Mouse (Mus musculus) testis, adult 2 months (tissue): ENCODE data around the gene Arhgef2.

Experiments
- CTCF ChIP-seq: fragments of 200-500 bp; IDR thresholded peaks from 2 replicates; pipeline ENCODE4 v1.5.1; 2012; ENCODE audit warnings: low read depth, mild to moderate bottlenecking, inconsistent platforms, low read length, moderate library complexity; ENCODE audit not compliant: control insufficient read depth, insufficient read depth, insufficient replicate concordance
- POLR2A ChIP-seq: fragments of 200-500 bp; IDR thresholded peaks from 2 replicates; pipeline ENCODE4 v1.6.1; 2012; ENCODE audit warnings: low read depth, mild to moderate bottlenecking, inconsistent platforms, low read length, moderate library complexity; ENCODE audit not compliant: control insufficient read depth

DNA sequence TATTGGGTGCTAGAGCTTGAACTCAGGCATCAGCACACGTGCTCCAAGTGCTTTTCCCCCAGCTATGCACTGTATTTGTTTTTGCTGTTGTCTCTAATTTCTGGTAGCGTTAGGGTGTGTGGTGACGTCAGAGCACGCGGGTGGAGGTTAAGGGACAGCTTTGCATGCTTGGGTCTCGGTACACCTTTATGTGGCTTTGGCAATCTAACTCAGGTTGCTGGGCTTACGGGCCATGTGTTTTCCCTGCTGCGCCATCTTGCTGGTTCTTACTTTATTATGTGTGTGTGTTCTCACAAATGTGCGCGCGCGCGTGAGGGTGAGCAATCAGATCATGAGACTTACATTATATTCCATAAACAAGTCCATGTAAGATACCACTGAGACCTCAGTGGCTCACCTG, 44.2 kb downstream of the Arhgef2 start:
- TF ChIP-seq CTCF (no peak), POLR2A (no peak)
